Mouse (Mus musculus): ENCODE measurements at regions not wholly inside any gene's neighbourhood (a gene's known extent, or its start where the extent isn't known, plus 50 kb on each side); places are given as distances from the start of the nearest gene placed in this dataset.

- no peak overlapping the region for H3K4me2 ChIP-seq
- H3K36me3 ChIP-seq, result no peaks in the 10 kb centered on the region
- H3K4me1 ChIP-seq (replicated peaks), result 0 out of 2 replicates have a peak, but pooled peaks cover 6% of the 10 kb centered on the region
- H3K27me3 ChIP-seq, result 0 out of 2 replicates have a peak, but pooled peaks cover 12% of the 10 kb centered on the region
- no peak for ATAC-seq (replicated peaks; ENCODE audit: insufficient number of reproducible peaks, insufficient read depth, low FRiP score, low read depth)
- 80% methylated on average over 12 of the region's 12 CpGs for WGBS
- no peaks in the 10 kb centered on the region for H3K9me3 ChIP-seq (replicated peaks)
- no peak overlapping the region for H3K27ac ChIP-seq
- no peak overlapping the region for H3K4me3 ChIP-seq
- no peak overlapping the region for H3K9ac ChIP-seq
Observed at GRCm38 (mm10) chr12:12723724-12724487, 217.8 kb downstream of the Mycn start.

GRCm38 (mm10) chr12:12722982-12723661 lies 218.6 kb downstream of the Mycn start:
- Histone ChIP-seq H3K27me3 (0 out of 2 replicates have a peak, but pooled peaks cover 12% of the 10 kb centered on the region), H3K4me2 (no peak overlapping the region), H3K9ac (no peak overlapping the region), H3K27ac (no peak overlapping the region), H3K36me3 (no peaks in the 10 kb centered on the region), H3K4me1 (replicated peaks) (0 out of 2 replicates have a peak, but pooled peaks cover 6% of the 10 kb centered on the region), H3K4me3 (no peak overlapping the region), H3K9me3 (replicated peaks) (no peaks in the 10 kb centered on the region)
- no peak for ATAC-seq (replicated peaks; ENCODE audit: insufficient number of reproducible peaks, insufficient read depth, low FRiP score, low read depth)
- WGBS, result 76% methylated on average over 20 of the region's 20 CpGs

GRCm38 (mm10) chr12:12716691-12717090 lies 225.0 kb downstream of the Mycn start:
- Histone ChIP-seq H3K27ac (no peak overlapping the region), H3K36me3 (no peaks in the 10 kb centered on the region), H3K4me3 (no peak overlapping the region), H3K4me1 (replicated peaks) (no peaks in the 10 kb centered on the region), H3K4me2 (no peak overlapping the region), H3K27me3 (no peaks in the 10 kb centered on the region), H3K9me3 (replicated peaks) (no peaks in the 10 kb centered on the region), H3K9ac (no peak overlapping the region)
- 88% methylated on average over 9 of the region's 9 CpGs for WGBS
- ATAC-seq (replicated peaks; ENCODE audit: insufficient number of reproducible peaks, insufficient read depth, low FRiP score, low read depth), result no peak

- H3K9me3 ChIP-seq (replicated peaks), result no peaks in the 10 kb centered on the region
- H3K9ac ChIP-seq, result no peak overlapping the region
- no peak overlapping the region for H3K4me2 ChIP-seq
- H3K4me3 ChIP-seq, result no peak overlapping the region
- H3K27ac ChIP-seq, result no peak overlapping the region
- H3K27me3 ChIP-seq, result no peaks in the 10 kb centered on the region
- 83% methylated on average over 7 of the region's 7 CpGs for WGBS
- H3K36me3 ChIP-seq, result no peaks in the 10 kb centered on the region
- H3K4me1 ChIP-seq (replicated peaks), result no peaks in the 10 kb centered on the region
- ATAC-seq (replicated peaks; ENCODE audit: insufficient number of reproducible peaks, insufficient read depth, low FRiP score, low read depth), result no peak
Observed at GRCm38 (mm10) chr12:12715956-12716669, 225.6 kb downstream of the Mycn start.

GRCm38 (mm10) chr12:12715528-12715927 lies 226.2 kb downstream of the Mycn start:
- Histone ChIP-seq H3K4me2 (no peak overlapping the region), H3K36me3 (no peaks in the 10 kb centered on the region), H3K27me3 (no peaks in the 10 kb centered on the region), H3K4me1 (replicated peaks) (no peaks in the 10 kb centered on the region), H3K4me3 (no peak overlapping the region), H3K9ac (no peak overlapping the region), H3K9me3 (replicated peaks) (no peaks in the 10 kb centered on the region), H3K27ac (no peak overlapping the region)
- 58% methylated on average over 4 of the region's 4 CpGs for WGBS
- ATAC-seq (replicated peaks; ENCODE audit: insufficient number of reproducible peaks, insufficient read depth, low FRiP score, low read depth), result no peak

- H3K9me3 ChIP-seq (replicated peaks), result no peaks in the 10 kb centered on the region
- no peak overlapping the region for H3K4me2 ChIP-seq
- H3K4me3 ChIP-seq, result no peak overlapping the region
- H3K27ac ChIP-seq, result no peak overlapping the region
- no peaks in the 10 kb centered on the region for H3K27me3 ChIP-seq
- H3K9ac ChIP-seq, result no peak overlapping the region
- no peaks in the 10 kb centered on the region for H3K4me1 ChIP-seq (replicated peaks)
- ATAC-seq (replicated peaks; ENCODE audit: insufficient number of reproducible peaks, insufficient read depth, low FRiP score, low read depth), result no peak
- H3K36me3 ChIP-seq, result no peaks in the 10 kb centered on the region
- 76% methylated on average over 6 of the region's 6 CpGs for WGBS
Observed at GRCm38 (mm10) chr12:12710184-12710609, 231.5 kb downstream of the Mycn start.

GRCm38 (mm10) chr12:12708954-12709523 lies 232.7 kb downstream of the Mycn start:
- Histone ChIP-seq H3K27ac (no peak overlapping the region), H3K4me3 (no peak overlapping the region), H3K27me3 (no peaks in the 10 kb centered on the region), H3K4me2 (no peak overlapping the region), H3K36me3 (no peaks in the 10 kb centered on the region), H3K4me1 (replicated peaks) (no peaks in the 10 kb centered on the region), H3K9ac (no peak overlapping the region), H3K9me3 (replicated peaks) (no peaks in the 10 kb centered on the region)
- no peak for ATAC-seq (replicated peaks; ENCODE audit: insufficient number of reproducible peaks, insufficient read depth, low FRiP score, low read depth)
- WGBS, result 48% methylated on average over 14 of the region's 14 CpGs

- Histone ChIP-seq H3K4me3 (no peak overlapping the region), H3K4me1 (replicated peaks) (no peaks in the 10 kb centered on the region), H3K27ac (no peak overlapping the region), H3K9ac (no peak overlapping the region), H3K27me3 (no peaks in the 10 kb centered on the region), H3K9me3 (replicated peaks) (no peaks in the 10 kb centered on the region), H3K4me2 (no peak overlapping the region), H3K36me3 (no peaks in the 10 kb centered on the region)
- no peak for ATAC-seq (replicated peaks; ENCODE audit: insufficient number of reproducible peaks, insufficient read depth, low FRiP score, low read depth)
- 89% methylated on average over 14 of the region's 14 CpGs for WGBS
Observed at GRCm38 (mm10) chr12:12706326-12706920, 235.3 kb downstream of the Mycn start.

GRCm38 (mm10) chr12:12701735-12702134 lies 240.0 kb downstream of the Mycn start:
- 71% methylated on average over 3 of the region's 3 CpGs for WGBS
- Histone ChIP-seq H3K4me2 (no peak overlapping the region), H3K27me3 (no peaks in the 10 kb centered on the region), H3K4me1 (replicated peaks) (no peaks in the 10 kb centered on the region), H3K4me3 (no peak overlapping the region), H3K9ac (no peak overlapping the region), H3K36me3 (no peaks in the 10 kb centered on the region), H3K9me3 (replicated peaks) (no peaks in the 10 kb centered on the region), H3K27ac (no peak overlapping the region)
- ATAC-seq (replicated peaks; ENCODE audit: insufficient number of reproducible peaks, insufficient read depth, low FRiP score, low read depth), result no peak; the same call in 1 of the 2 replicates

GRCm38 (mm10) chr12:12701060-12701667 lies 240.6 kb downstream of the Mycn start:
- H3K36me3 ChIP-seq, result no peaks in the 10 kb centered on the region
- H3K4me2 ChIP-seq, result no peak overlapping the region
- no peaks in the 10 kb centered on the region for H3K27me3 ChIP-seq
- ATAC-seq (replicated peaks; ENCODE audit: insufficient number of reproducible peaks, insufficient read depth, low FRiP score, low read depth), result no peak
- WGBS, result 75% methylated on average over 7 of the region's 7 CpGs
- H3K9ac ChIP-seq, result no peak overlapping the region
- no peak overlapping the region for H3K4me3 ChIP-seq
- H3K4me1 ChIP-seq (replicated peaks), result no peaks in the 10 kb centered on the region
- H3K27ac ChIP-seq, result no peak overlapping the region
- H3K9me3 ChIP-seq (replicated peaks), result no peaks in the 10 kb centered on the region
